Mouse (Mus musculus) forebrain, postnatal 0 days (tissue): ENCODE measurements around the gene Pusl1. TPM values are rescaled to one million over a fixed set of nuclear protein-coding genes. Genes with fewer than 3 reads are reported as not detected.

Experiments
- ATAC-seq: fragments of 200-750 bp; cut with Nextera tagmentation; 2 replicates; pipeline ENCODE4 v1.8.0; 2017; ENCODE audit warnings: mild to moderate bottlenecking, moderate library complexity
- DNase-seq: peaks from one replicate; pipeline ENCODE4 v3.0.0-alpha.2; 2015
- H3K27ac ChIP-seq: fragments of 300-500 bp; sonication (generic); 2 replicates; pipeline ENCODE4 v1.5.1; 2014; ENCODE audit warnings: low read depth, mild to moderate bottlenecking, antibody characterized with exemption, low read length, moderate library complexity, mixed read lengths
- H3K27me3 ChIP-seq: fragments of 300-500 bp; sonication (generic); 2 replicates; pipeline ENCODE4 v1.6.1; 2014; ENCODE audit warnings: mild to moderate bottlenecking, low read length, mixed read lengths; ENCODE audit not compliant: insufficient read depth
- H3K36me3 ChIP-seq: fragments of 300-500 bp; sonication (generic); 2 replicates; pipeline ENCODE4 v1.6.1; 2014; ENCODE audit warnings: mild to moderate bottlenecking, moderate library complexity; ENCODE audit not compliant: insufficient read depth
- H3K4me1 ChIP-seq: fragments of 300-500 bp; sonication (generic); 2 replicates; pipeline ENCODE4 v1.6.1; 2014; ENCODE audit warnings: antibody characterized with exemption; ENCODE audit not compliant: insufficient read depth
- H3K4me2 ChIP-seq: fragments of 300-500 bp; sonication (generic); 2 replicates; pipeline ENCODE4 v1.6.1; 2014; ENCODE audit warnings: low read depth, mild to moderate bottlenecking, moderate library complexity
- H3K4me3 ChIP-seq: fragments of 300-500 bp; sonication (generic); 2 replicates; pipeline ENCODE4 v1.5.1; 2014; ENCODE audit warnings: low read depth, low read length, mixed read lengths
- H3K9ac ChIP-seq: fragments of 300-500 bp; sonication (generic); 2 replicates; pipeline ENCODE4 v1.6.1; 2014; ENCODE audit warnings: mild to moderate bottlenecking
- H3K9me3 ChIP-seq: fragments of 300-500 bp; sonication (generic); 2 replicates; pipeline ENCODE4 v1.6.1; 2016; ENCODE audit warnings: low read length
- CTCF ChIP-seq: sonication (generic); IDR thresholded peaks from 2 replicates; pipeline ENCODE4 v1.5.1; 2016; ENCODE audit warnings: antibody characterized with exemption, control low read depth, low read depth
- WGBS: fragments of 180-500 bp; shearing (Covaris S2); extraction: QIAGEN DNeasy Blood & Tissue Kit; methylation state at CpG from one replicate; pipeline ENCODE4 v1.1.7; 2014; 5-methylcytosine and 5-hydroxymethylcytosine counted together
- polyA plus RNA-seq: library from polyadenylated mRNA; unstranded; fragments of >200 nt; fragmentation: Nextera tagmentation; extraction: Ambion mirVana; gene quantifications from 2 replicates; pipeline ENCODE4 v1.2.1, GENCODE M21; 2015
- total RNA-seq: library from RNA; depleted of rRNA; stranded (reverse); fragments of >200 nt; gene quantifications from 2 replicates; pipeline ENCODE4 v1.2.3, GENCODE M21; 2014

The Pusl1 gene
- total and polyA plus RNA-seq, 2 experiments from 2014 or later, result 59.0 to 69.5 TPM

- H3K27me3 ChIP-seq, result no peaks in the 10 kb centered on the region
- no peak for TF ChIP-seq CTCF
- no peak overlapping the region for H3K9ac ChIP-seq
- WGBS, result 92% methylated on average over 9 of the region's 9 CpGs
- H3K4me2 ChIP-seq, result no peak overlapping the region
- no peak for ATAC-seq
- peaks cover 13% of the 10 kb centered on the region for H3K4me1 ChIP-seq
- H3K9me3 ChIP-seq, result no peaks in the 10 kb centered on the region
- H3K4me3 ChIP-seq, result no peak overlapping the region
- no peak overlapping the region for H3K27ac ChIP-seq
- DNase-seq, result no peak
- H3K36me3 ChIP-seq, result peaks cover 46% of the 10 kb centered on the region
Measured at GRCm38 (mm10) chr4:155853421-155853820, 38.2 kb downstream of the Pusl1 start.

- peaks cover 18% of the 10 kb centered on the region for H3K4me1 ChIP-seq
- H3K9ac ChIP-seq, result no peak overlapping the region
- WGBS, result 62% methylated on average over 2 of the region's 2 CpGs
- TF ChIP-seq CTCF, result no peak
- no peak overlapping the region for H3K4me3 ChIP-seq
- H3K9me3 ChIP-seq, result no peaks in the 10 kb centered on the region
- H3K4me2 ChIP-seq, result no peak overlapping the region
- H3K27me3 ChIP-seq, result no peaks in the 10 kb centered on the region
- ATAC-seq (no peak), DNase-seq (no peak)
- no peak overlapping the region for H3K27ac ChIP-seq
- H3K36me3 ChIP-seq, result peaks cover 32% of the 10 kb centered on the region
Measured at GRCm38 (mm10) chr4:155851951-155852411, 39.6 kb downstream of the Pusl1 start.

GRCm38 (mm10) chr4:155851368-155851767, 40.2 kb downstream of the Pusl1 start:
- no peak for TF ChIP-seq CTCF
- Histone ChIP-seq H3K27ac (no peak overlapping the region), H3K4me2 (no peak overlapping the region), H3K9me3 (no peaks in the 10 kb centered on the region), H3K4me3 (no peak overlapping the region), H3K4me1 (peaks cover 23% of the 10 kb centered on the region), H3K9ac (no peak overlapping the region), H3K27me3 (no peaks in the 10 kb centered on the region), H3K36me3 (peaks cover 25% of the 10 kb centered on the region)
- WGBS, result 94% methylated on average over 3 of the region's 3 CpGs
- ATAC-seq (no peak), DNase-seq (no peak)

GRCm38 (mm10) chr4:155849792-155850451, 41.7 kb downstream of the Pusl1 start:
- peaks cover 23% of the 10 kb centered on the region for H3K4me1 ChIP-seq
- H3K36me3 ChIP-seq, result peaks cover 11% of the 10 kb centered on the region
- H3K4me2 ChIP-seq, result 0 out of 2 replicates have a peak overlapping the region, but pooled peaks have one; percentile 88
- ATAC-seq (no peak), DNase-seq (no peak)
- H3K27me3 ChIP-seq, result no peaks in the 10 kb centered on the region
- H3K9ac ChIP-seq, result no peak overlapping the region
- TF ChIP-seq CTCF, result no peak
- H3K4me3 ChIP-seq, result no peak overlapping the region
- no peaks in the 10 kb centered on the region for H3K9me3 ChIP-seq
- H3K27ac ChIP-seq, result no peak overlapping the region
- 90% methylated on average over 3 of the region's 3 CpGs for WGBS

- Histone ChIP-seq H3K27ac (no peak overlapping the region), H3K9ac (no peak overlapping the region), H3K4me3 (no peak overlapping the region)
Measured at GRCm38 (mm10) chr4:155849391-155849790, 42.2 kb downstream of the Pusl1 start.

GRCm38 (mm10) chr4:155848434-155849095, 43.0 kb downstream of the Pusl1 start:
- Histone ChIP-seq H3K27me3 (no peaks in the 10 kb centered on the region), H3K4me2 (peak overlapping the region; percentile 88), H3K36me3 (no peaks in the 10 kb centered on the region), H3K4me1 (peaks cover 23% of the 10 kb centered on the region), H3K9ac (peak overlapping the region; percentile 92; the same call in 1 of the 2 replicates), H3K27ac (no peak overlapping the region), H3K9me3 (no peaks in the 10 kb centered on the region), H3K4me3 (peak overlapping the region; percentile 93)
- no peak for DNase-seq
- 61% methylated on average over 7 of the region's 7 CpGs for WGBS
- TF ChIP-seq CTCF, result no peak
- ATAC-seq, result no peak

More at GRCm38 (mm10) chr4:155849391-155849790, 42.2 kb downstream of the Pusl1 start:
- peak overlapping the region; percentile 88; the same call in 1 of the 2 replicates for H3K4me2 ChIP-seq
- 0 out of 2 replicates have a peak, but pooled peaks cover 6% of the 10 kb centered on the region for H3K36me3 ChIP-seq
- H3K27me3 ChIP-seq, result no peaks in the 10 kb centered on the region
- peaks cover 23% of the 10 kb centered on the region for H3K4me1 ChIP-seq
- DNase-seq (no peak), ATAC-seq (no peak)
- no peak for TF ChIP-seq CTCF
- WGBS, result 84% methylated on average over 2 of the region's 2 CpGs
- H3K9me3 ChIP-seq, result no peaks in the 10 kb centered on the region
